Mouse (Mus musculus) 3T3-L1 (cell line): Measurements from ENCODE around the gene Car3.

ENCODE experiments used
- DNase-seq: peaks from one replicate; pipeline ENCODE4 v3.0.0-alpha.2; 2015; ENCODE audit warnings: low read depth, low spot score

Car3 gene

GRCm38 (mm10) chr3:14904165-14904564 lies 40.9 kb downstream of the Car3 start:
- DNase-seq, result peak; percentile 12

GRCm38 (mm10) chr3:14907271-14907670 lies 44.0 kb downstream of the Car3 start:
- DNase-seq, result no peak

GRCm38 (mm10) chr3:14911992-14912582 lies 48.8 kb downstream of the Car3 start:
- DNase-seq, result peak; percentile 21

GRCm38 (mm10) chr3:14913774-14914173 lies 50.5 kb downstream of the Car3 start:
- no peak for DNase-seq

DNA sequence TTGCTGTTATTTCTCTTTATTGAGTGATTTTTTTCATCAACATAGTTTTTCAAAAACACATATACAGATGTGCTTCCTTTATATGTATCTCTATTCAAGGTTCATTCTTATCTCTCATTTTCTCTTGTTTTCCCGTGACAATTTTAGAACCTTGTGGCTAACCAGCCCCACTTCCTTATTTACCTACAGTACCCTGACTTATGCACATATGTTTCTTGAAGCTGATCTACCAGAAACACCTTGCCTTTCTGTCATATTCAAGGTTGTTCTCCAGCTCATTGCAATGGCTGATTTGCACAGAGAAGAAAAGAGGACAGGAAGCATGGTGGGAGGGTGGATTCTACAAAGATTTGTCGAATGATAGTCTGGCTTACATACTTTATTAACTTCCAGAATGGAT lies 52.0 kb downstream of the Car3 start:
- DNase-seq, result no peak

GRCm38 (mm10) chr3:14917261-14917660 lies 53.9 kb downstream of the Car3 start:
- DNase-seq, result no peak
